Mouse (Mus musculus) testis, adult 2 months (tissue): ENCODE data around the gene Babam2. TPM values are rescaled to one million over a fixed set of nuclear protein-coding genes. Genes with fewer than 3 reads are reported as not detected.

ENCODE experiments used
- H3K27ac ChIP-seq: fragments of 200-500 bp; 2 replicates; pipeline ENCODE4 v1.5.1; 2012; ENCODE audit warnings: low read depth, low read length; ENCODE audit not compliant: control insufficient read depth, insufficient read depth
- H3K27me3 ChIP-seq: fragments of 200-500 bp; 2 replicates; pipeline ENCODE4 v1.6.1; 2012; ENCODE audit warnings: mild to moderate bottlenecking, low read length, moderate library complexity; ENCODE audit not compliant: control insufficient read depth, insufficient read depth
- H3K36me3 ChIP-seq: fragments of 200-500 bp; 2 replicates; pipeline ENCODE4 v1.6.1; 2012; ENCODE audit warnings: mild to moderate bottlenecking, low read length; ENCODE audit not compliant: control insufficient read depth, insufficient read depth
- H3K4me1 ChIP-seq: fragments of 200-500 bp; 2 replicates; pipeline ENCODE4 v1.6.1; 2012; ENCODE audit warnings: low read length; ENCODE audit not compliant: control insufficient read depth, insufficient read depth
- H3K4me3 ChIP-seq: fragments of 200-500 bp; 2 replicates; pipeline ENCODE4 v1.5.1; 2012; ENCODE audit warnings: low read depth, mild to moderate bottlenecking, low read length, moderate library complexity, mixed read lengths; ENCODE audit not compliant: control insufficient read depth
- CTCF ChIP-seq: fragments of 200-500 bp; IDR thresholded peaks from 2 replicates; pipeline ENCODE4 v1.5.1; 2012; ENCODE audit warnings: low read depth, mild to moderate bottlenecking, inconsistent platforms, low read length, moderate library complexity; ENCODE audit not compliant: control insufficient read depth, insufficient read depth, insufficient replicate concordance
- POLR2A ChIP-seq: fragments of 200-500 bp; IDR thresholded peaks from 2 replicates; pipeline ENCODE4 v1.6.1; 2012; ENCODE audit warnings: low read depth, mild to moderate bottlenecking, inconsistent platforms, low read length, moderate library complexity; ENCODE audit not compliant: control insufficient read depth
- polyA plus RNA-seq: library from polyadenylated mRNA; depleted of rRNA; stranded (reverse); fragments of >200 nt; gene quantifications from 2 replicates; pipeline ENCODE4 v1.2.3, GENCODE M21; 2012; rRNA removed

The Babam2 gene
- 38.5 and 39.6 TPM in 2 replicates for polyA plus RNA-seq

GRCm38 (mm10) chr5:31697644-31698296 lies at the start of gene Babam2:
Babam2 (plus strand) TSS chr5:31697684.
- Histone ChIP-seq H3K4me1 (no peaks in the 10 kb centered on the region; the same call in 1 of the 2 replicates), H3K27me3 (no peaks in the 10 kb centered on the region), H3K36me3 (no peaks in the 10 kb centered on the region; the same call in 1 of the 2 replicates), H3K27ac (peak within 1 kb of the TSS; percentile 96), H3K4me3 (peak within 1 kb of the TSS; percentile 96)
- TF ChIP-seq CTCF (no peak), POLR2A (no peak)

- no peak overlapping the region for H3K27ac ChIP-seq
- H3K4me3 ChIP-seq = no peak overlapping the region
- no peaks in the 10 kb centered on the region for H3K27me3 ChIP-seq
- H3K36me3 ChIP-seq = no peaks in the 10 kb centered on the region
- no peaks in the 10 kb centered on the region for H3K4me1 ChIP-seq
- no peak for TF ChIP-seq CTCF
- TF ChIP-seq POLR2A = no peak
These were observed 46.8 kb upstream of the Babam2 start for GRCm38 (mm10) chr5:31650518-31651288.

- Histone ChIP-seq H3K27me3 (no peaks in the 10 kb centered on the region), H3K4me3 (no peak overlapping the region)
These were observed 41.7 kb upstream of the Babam2 start for GRCm38 (mm10) chr5:31655688-31656190.

GRCm38 (mm10) chr5:31666176-31666575 lies 31.3 kb upstream of the Babam2 start:
- Histone ChIP-seq H3K27ac (no peak overlapping the region), H3K27me3 (no peaks in the 10 kb centered on the region), H3K4me1 (no peaks in the 10 kb centered on the region), H3K4me3 (no peak overlapping the region), H3K36me3 (no peaks in the 10 kb centered on the region; the same call in 1 of the 2 replicates)
- TF ChIP-seq CTCF = no peak
- no peak for TF ChIP-seq POLR2A

More at GRCm38 (mm10) chr5:31655688-31656190, 41.7 kb upstream of the Babam2 start:
- Histone ChIP-seq H3K36me3 (no peaks in the 10 kb centered on the region), H3K27ac (no peak overlapping the region), H3K4me1 (no peaks in the 10 kb centered on the region)
- TF ChIP-seq POLR2A = no peak
- no peak for TF ChIP-seq CTCF

GRCm38 (mm10) chr5:31668325-31668968 lies 29.0 kb upstream of the Babam2 start:
- H3K27me3 ChIP-seq = no peaks in the 10 kb centered on the region
- H3K4me1 ChIP-seq = no peaks in the 10 kb centered on the region
- no peak overlapping the region for H3K27ac ChIP-seq
- no peaks in the 10 kb centered on the region; the same call in 1 of the 2 replicates for H3K36me3 ChIP-seq
- TF ChIP-seq CTCF = no peak
- no peak for TF ChIP-seq POLR2A
- H3K4me3 ChIP-seq = no peak overlapping the region

- Histone ChIP-seq H3K36me3 (no peaks in the 10 kb centered on the region; the same call in 1 of the 2 replicates), H3K4me1 (no peaks in the 10 kb centered on the region), H3K27ac (no peak overlapping the region), H3K27me3 (no peaks in the 10 kb centered on the region), H3K4me3 (no peak overlapping the region)
- TF ChIP-seq POLR2A (no peak), CTCF (no peak)
These were observed 27.5 kb upstream of the Babam2 start for GRCm38 (mm10) chr5:31669984-31670383.

GRCm38 (mm10) chr5:31671137-31671536 lies 26.3 kb upstream of the Babam2 start:
- no peaks in the 10 kb centered on the region for H3K27me3 ChIP-seq
- H3K27ac ChIP-seq = no peak overlapping the region
- no peak overlapping the region for H3K4me3 ChIP-seq
- no peaks in the 10 kb centered on the region; the same call in 1 of the 2 replicates for H3K36me3 ChIP-seq
- TF ChIP-seq POLR2A = no peak
- no peak for TF ChIP-seq CTCF
- H3K4me1 ChIP-seq = no peaks in the 10 kb centered on the region
